Mouse (Mus musculus) heart, postnatal 4 days (tissue): ENCODE data around the gene Foxred2. TPM values are rescaled to one million over a fixed set of nuclear protein-coding genes. Genes with fewer than 3 reads are reported as not detected.

ENCODE experiments used
- DNase-seq: peaks from one replicate; pipeline ENCODE4 v3.0.0; 2021
- total RNA-seq, 2 experiments: library from RNA; stranded (reverse); gene quantifications; 2 replicates each; pipeline ENCODE4 v1.2.3; 2021

Foxred2 gene
- total RNA-seq, 2 experiments from 2014 or later = 0.18 to 0.29 TPM

DNA sequence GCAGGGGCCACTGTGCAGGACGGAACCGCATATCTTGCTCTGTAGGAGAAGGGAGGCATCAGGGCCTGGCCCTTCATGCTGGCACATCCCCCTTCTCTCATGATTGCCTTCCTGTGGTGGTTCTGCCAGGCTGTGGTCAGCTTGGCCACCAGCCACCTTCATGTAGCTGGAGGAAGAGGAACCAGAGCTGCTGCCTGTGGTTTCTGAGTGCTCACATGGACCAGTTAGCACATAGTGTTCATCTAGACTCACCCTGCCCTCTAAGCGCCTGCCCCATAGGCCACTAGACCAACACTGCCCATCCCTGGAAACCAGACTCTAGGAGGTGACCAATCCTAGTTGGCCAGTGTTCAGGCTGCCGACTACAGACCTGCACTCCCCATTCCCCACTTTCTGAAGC is 10.8 kb downstream of the Foxred2 start:
- no peak for DNase-seq

- no peak for DNase-seq
Observed at GRCm38 (mm10) chr15:77941563-77941962, 15.0 kb downstream of the Foxred2 start.

- DNase-seq = no peak
Observed at GRCm38 (mm10) chr15:77938516-77938915, 18.0 kb downstream of the Foxred2 start.

DNA sequence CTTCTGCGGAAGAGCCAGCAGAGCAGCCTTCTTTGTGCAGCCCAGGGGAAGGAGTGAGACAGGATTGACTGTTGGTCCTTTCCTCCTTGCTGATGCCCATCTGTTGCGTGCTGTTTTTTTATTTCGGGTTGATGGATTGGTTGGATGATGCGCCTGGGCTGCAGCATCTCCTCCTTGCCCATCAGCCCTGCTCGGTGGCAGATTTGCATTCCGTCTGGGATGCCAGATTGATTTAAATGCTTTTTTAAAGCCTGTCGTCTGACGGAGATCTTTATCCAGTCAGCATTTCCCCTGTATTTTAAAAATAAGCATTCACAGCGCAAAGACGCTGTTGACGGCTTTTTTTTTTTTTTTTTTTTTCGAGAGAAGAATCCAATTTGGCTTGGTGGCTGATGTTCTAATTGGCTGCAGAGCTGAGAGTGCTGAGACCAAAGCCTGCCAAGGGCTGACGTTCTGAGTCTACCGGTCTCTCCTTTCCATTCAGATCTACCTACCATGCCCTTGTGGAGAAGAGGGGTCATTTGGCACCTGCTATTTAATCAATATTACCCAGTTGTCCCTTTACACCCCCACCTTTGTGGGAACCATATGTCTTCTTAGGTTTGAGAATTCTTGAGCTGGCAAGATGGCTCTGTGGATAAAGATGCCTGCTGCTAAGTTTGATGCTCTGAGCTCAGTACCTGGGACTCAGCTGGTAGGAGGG is 20.7 kb downstream of the Foxred2 start:
- DNase-seq = no peak

DNA sequence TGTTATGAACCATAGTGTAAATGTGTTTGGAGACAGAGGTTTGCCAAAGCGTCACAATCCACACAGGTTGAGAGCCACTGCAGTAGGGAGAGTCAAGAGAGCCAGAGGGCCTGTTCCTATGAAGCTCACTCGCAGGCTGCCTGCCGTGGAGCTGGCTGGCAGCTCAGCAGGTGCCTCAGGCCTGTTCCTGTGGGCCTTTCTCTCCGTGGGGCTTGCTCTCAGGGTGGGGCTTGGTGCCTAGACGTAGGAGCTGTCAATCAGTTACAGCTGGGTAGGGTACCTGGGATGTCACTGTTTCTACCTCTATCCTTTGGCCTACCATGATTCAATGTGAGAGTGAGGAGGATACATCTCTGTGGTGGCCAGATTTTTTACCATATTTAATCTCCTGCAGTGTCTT is 21.6 kb downstream of the Foxred2 start:
- no peak for DNase-seq

DNA sequence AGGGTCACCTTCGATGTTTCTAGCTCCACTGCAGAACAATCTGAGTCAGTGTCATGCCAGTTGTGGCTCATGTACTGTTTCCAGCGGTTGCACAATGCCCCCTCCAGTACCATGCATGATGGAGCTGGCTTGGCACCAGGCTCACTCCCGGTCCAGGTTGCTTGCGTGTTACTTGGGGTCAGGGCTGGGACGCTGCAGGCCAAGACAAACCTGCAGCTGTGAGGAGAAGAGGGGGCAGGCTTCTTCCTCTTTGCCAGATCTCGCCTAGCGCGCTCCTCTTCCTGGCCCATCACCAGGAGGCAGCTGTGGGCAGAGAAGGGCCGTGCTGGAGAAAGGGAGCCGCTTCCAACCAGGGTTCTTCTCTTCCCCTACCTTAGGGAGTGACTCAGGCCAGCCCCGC is 22.2 kb downstream of the Foxred2 start:
- no peak for DNase-seq

- peak; percentile 100 for DNase-seq
Observed at GRCm38 (mm10) chr15:77933770-77934169, 22.8 kb downstream of the Foxred2 start.

GRCm38 (mm10) chr15:77933222-77933621 is 23.3 kb downstream of the Foxred2 start:
- no peak for DNase-seq

DNA sequence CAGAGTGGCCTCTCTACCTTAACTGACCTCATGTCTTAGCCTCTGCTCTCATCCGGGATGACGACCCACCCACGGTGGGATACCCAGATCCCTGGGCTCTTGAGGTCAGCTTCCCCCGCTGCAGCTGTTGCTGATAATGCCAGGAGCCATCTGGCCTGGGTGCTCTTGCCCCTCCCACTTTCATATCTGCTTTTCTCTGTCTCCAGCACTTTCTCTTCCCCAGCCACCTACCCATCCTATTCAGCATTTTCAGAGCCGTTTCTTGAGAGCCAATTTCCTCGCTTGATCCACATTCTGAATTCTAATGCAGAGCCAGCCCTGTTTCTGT is 24.9 kb downstream of the Foxred2 start:
- no peak for DNase-seq

GRCm38 (mm10) chr15:77930986-77931688 is 25.4 kb downstream of the Foxred2 start:
- no peak for DNase-seq

DNA sequence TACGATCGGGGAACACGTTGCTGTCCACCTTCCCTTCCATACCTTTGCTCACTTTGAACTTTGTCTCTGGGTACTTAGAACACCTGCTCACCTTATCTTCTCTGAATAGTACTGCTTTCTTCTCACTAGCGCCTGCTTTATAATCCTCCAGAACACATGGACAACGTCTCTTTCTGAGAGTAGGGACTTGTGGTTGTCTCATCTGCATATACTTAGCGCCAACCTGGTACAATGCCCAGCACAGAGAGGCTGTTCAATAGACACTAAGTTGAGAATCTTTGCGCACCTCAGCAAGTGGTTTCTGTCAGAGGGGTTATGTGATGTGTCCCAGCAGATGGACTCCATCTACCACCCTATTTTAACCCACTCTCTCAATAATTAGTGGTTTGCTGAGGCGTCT is 26.7 kb downstream of the Foxred2 start:
- no peak for DNase-seq

GRCm38 (mm10) chr15:77928673-77929331 is 27.7 kb downstream of the Foxred2 start, which contains the start of gene Txn2:
Gene Txn2 (minus strand): TSS chr15:77929006.
- DNase-seq = peak; percentile 96

GRCm38 (mm10) chr15:77928091-77928490 is 28.4 kb downstream of the Foxred2 start:
- no peak for DNase-seq

GRCm38 (mm10) chr15:77926921-77927320 is 29.6 kb downstream of the Foxred2 start:
- no peak for DNase-seq

DNA sequence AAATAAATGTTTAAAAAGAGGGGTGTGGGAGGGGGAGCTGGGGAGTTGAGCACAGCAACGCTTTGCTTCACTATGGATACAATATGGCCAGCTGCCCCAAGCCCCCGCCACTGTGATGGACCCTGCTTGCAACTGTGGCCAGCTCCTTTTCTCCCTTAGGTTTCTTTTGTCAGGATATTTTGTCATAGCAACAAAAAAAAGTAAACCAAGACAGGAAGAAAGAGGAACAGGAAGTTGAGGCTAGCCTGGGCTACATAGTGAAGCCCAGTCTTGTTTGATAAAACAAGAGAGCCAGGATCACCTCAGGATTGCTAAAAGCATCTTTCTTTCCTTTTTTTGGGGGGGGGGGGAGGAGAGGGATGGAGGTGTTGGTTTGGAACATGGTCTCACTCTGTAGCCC is 31.3 kb downstream of the Foxred2 start:
- DNase-seq = no peak

GRCm38 (mm10) chr15:77923267-77924035 is 33.1 kb downstream of the Foxred2 start:
- no peak for DNase-seq

GRCm38 (mm10) chr15:77922710-77923109 is 33.8 kb downstream of the Foxred2 start:
- no peak for DNase-seq

GRCm38 (mm10) chr15:77921636-77922035 is 34.9 kb downstream of the Foxred2 start:
- no peak for DNase-seq

DNA sequence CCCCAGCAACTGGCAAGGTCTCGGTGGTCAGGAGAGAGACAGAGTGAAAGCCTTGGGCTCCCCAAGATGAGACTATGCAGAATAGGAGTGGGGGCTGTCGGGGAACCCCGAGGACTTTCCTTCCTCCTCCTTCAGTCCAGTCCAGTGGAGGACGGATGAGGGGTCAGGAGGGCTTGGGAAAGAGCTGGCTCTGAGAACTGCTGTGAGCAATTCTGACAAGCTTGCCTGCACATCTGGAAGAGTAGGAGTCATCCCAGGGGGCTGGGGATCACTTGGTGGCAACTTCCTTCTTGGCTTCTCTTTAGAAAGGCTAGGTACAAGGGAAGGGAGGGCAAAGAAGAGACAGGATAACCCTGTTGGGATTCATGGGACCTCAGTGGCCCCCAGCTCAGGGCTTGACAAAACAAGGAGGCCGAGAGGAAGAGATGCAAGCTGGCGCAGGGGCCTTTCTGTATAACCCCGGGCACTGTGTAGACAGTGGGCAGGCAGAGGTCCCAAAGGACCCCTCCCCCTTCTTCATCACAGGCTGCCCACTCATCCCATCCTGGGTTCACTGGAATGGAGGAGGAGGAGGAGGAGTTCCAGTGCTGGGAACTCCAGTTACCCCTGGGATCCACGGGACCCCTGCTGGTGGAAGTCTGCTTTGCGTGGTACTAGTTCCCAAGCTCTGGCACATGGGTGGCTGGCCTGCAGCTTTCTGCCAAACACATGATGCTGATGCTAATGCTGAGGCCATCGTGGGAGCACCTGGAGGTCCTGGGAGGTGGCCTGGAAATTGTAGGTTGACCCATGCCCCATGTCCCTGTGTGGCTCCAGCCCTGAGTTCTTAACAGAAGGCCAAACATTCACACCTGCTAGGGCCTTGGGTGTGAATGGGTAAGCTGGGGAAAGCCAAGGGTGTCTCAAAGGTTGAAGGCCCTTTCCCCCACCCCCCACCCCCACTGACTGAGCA is 35.7 kb downstream of the Foxred2 start:
- peak; percentile 50 for DNase-seq

DNA sequence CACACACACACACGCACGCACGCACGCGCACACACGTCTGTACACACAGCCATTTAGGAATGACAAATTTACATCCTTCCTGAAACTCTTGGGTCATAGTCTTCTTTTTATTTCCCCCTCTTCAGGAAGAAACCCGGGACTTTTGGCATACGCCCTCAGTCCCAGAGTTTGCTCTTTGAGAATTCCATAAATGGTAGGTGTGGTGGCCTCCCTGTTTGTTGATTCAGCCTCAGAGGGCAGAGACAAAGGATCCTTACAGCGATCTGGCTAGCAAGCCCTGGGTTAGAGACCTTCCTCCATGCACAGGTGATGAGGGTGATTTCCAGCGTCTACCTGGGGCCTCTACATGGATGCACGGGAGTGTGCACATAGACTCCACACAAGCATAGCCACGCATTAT is 37.1 kb downstream of the Foxred2 start:
- DNase-seq = no peak

DNA sequence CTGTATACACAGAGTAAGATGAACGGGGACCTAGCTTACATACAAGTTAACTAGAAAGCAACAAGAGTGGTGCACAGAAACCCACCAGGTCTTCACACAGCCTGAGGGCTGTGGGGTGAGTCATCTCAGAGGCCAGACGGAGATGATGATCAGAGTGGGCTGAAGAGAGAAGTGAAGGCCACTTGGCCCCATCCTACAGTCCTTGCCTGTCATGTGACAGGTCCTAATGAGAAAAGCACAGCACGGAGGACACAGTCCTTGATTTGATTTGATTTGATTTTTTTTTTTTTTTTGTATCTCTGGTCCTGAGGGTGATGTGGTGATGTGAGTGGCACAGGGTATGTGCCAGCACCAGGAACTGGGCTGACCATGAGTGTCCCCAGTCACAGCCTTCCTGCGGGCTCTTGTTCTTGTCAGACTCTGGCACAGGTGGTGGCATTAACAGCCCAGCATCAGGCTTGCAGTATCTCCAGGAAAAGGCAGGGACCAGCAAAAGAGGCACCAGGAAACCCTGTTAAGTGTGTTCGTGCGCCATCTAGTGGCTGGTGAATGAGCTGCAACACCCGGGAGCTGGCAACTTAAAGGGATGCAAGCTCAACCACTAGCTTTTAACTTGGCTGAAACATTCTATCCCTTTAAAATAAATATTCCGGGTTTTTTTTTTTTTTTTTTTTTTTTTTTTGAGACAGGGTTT is 39.5 kb downstream of the Foxred2 start:
- DNase-seq = peak; percentile 96
